Mouse (Mus musculus): ENCODE data around the gene Fam57a.
"Not testable (repeated sequence)": the region's sequence is repeated elsewhere in the genome, so short reads cannot be mapped to it uniquely, and the experiment has no call there.

Fam57a gene

DNA sequence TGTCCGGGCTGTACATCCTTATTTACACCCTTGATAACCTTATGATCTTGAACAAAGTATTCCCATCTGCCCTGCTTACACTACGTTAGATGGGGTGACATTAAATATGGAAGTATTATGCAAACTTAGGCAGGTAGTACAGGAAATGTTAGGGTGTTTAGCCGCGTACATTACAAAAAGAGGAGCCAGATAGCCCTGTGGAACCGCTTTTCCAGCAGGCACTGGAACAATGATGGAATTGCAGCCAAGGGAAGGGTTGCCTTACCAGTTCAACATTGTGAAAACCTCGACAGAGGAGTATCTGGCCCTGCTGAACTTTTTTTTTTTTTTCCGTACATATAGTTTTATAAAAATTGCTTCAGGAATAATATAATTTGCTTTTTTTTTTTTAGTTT lies 672 bp downstream of the Fam57a start:
- DNase-seq (ENCODE audit: low spot score): no peak

DNA sequence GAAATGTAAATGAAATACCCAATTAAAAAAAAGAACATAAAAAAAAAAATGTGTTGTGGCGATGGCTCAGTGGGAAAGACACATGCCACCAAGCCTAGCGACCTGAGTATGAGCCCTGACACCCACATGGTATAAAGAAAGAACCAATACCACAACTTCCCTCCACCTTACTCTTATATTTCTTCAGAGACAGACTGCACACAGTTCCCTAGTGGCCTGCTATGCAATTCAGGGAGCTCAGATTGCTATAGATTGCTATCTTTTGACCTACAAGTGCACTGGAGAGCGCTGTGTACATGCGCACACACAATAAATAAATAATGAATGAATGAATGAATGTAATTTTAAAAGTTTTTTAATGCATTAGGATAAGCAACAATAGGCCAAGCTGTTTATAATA lies 4.3 kb downstream of the Fam57a start:
- no peak for DNase-seq (ENCODE audit: low spot score)

DNA sequence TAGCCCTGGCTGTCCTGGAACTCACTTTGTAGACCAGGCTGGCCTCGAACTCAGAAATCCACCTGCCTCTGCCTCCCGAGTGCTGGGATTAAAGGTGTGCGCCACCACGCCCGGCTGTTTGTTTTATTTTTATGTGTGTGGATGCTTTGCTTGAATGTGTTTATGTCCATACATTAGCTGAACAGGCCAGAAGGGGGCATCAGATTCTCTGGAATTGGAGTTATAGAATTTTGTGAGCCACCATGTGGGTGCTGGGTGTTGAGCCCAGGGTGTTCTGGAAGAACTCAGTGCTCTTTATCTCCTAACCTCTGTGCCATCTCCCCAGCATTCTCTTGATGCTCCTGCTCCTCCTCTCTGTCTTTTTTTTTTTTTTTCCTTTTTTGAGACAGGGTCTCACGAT lies 7.4 kb downstream of the Fam57a start:
- no peak for DNase-seq (ENCODE audit: low spot score)

DNA sequence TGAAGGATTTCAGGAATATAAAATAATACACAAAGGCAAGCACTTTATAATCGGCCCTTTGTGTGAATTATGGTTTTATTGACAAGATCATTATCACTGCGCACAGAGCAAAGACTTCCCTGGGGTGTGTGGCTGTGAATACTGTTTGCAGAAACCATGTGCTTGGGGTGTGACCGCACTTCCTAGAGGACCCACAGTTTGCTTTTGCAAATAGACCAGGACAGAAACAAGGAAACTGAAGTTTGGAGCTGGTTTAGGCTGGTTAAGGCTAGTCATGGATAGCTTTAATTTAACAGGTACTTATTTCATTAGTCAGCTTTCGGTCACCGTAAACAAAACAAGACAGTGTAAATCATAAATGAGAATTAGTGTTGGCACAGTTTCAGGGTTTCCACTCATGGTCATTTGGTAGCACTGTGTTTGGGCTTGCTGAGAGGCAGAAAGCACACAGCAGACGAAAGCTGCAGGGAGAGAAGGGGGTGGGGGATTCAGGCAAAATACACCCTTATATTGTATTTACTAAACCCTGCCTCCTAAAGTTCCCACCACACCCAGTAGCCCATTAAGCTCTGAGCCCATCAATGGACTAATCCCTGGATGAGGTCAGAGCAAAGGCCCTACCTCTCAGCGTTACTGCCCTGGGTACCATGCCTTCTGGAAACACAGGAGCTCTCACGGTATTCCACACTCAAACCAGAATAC lies 17.0 kb downstream of the Fam57a start:
- no peak for DNase-seq (ENCODE audit: low spot score)

DNA sequence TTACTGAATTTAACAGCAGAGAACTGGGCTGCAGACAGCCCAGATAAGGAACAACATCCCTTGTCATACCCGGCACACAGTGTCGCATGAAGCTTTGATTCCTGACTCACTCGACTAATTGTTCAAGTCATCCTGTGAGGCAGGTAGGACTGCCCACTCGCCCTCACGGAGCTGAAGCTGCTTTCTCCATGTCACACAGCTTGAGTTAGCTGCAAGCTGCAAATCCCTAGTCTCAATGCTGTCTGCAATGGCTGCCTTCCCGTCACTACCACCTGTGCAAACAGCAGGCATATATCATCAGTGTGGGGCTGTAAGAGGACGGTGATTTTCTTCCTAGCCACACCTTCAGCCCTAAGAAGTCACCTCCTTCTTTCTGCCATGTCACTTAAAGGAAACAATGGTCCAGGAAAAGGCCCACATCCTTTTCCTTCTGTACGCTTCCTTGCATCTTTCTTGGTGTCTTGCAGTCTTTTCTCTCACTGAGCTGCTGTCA lies 17.6 kb downstream of the Fam57a start:
- no peak for DNase-seq (ENCODE audit: low spot score)

DNA sequence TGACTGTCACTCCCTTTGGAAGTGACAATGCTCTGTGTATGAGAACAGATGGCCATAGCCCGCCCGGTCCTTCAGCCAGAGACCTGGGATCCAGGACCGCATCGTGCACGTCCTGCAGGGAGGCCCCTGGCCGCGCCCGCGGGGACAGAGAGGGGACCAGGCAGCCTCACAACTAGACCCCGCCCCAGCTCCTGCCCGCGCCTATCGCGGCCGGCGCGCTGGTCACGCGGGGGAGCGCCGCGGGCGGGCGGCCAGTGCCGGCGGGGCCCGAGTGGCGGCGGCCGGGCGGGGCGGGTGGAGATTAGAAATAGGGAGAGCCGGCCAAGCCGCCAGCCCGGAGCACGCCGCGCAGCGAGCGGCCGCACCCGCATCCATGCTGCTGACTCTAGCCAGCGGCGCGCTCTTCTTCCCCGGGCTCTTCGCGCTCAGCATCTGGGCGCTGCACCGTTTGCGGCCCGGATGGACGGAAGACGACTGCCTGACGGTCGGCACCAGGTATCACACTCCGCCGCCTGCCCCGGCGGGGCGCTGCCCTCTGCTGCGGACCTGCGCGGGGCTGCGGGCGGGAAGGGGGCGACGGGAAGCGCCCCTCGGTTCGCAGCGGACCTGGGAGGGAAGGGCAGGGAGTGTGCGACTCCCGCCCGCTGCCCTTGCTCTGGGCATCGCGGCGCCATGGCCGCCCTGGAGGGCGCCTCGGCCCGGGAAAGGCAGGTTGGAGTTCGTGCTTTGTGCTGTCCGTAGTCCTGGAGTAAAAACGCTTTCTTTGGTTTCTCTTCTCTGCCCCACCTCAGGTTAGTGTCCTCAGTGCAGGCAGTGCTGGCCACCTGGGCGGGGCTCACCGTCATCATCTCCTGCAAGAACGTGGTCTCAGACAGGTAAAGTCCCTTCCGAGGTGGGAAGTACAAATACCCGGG lies 22.5 kb downstream of the Fam57a start:
- DNase-seq (ENCODE audit: low spot score): peak; percentile 81

DNA sequence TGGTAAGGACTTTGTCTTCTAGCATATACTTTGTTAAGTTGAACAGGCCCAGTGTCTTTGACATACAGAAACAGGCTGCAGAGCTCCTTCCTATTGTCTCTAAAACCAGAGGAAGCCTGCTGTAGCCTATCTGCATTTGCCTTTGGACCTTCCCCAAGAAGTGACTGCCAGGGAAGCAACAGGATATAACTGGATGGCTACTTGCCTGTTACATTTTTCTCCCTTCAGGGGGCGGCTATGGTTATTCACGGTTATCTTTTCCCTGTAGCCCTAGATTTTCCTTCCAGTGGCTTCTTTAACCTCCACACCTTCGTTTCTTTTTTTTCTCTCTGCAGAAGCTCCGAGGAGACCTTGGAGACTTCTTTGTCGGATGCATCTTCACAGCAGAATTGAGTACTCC lies 27.3 kb downstream of the Fam57a start:
- DNase-seq (ENCODE audit: low spot score): no peak

DNA sequence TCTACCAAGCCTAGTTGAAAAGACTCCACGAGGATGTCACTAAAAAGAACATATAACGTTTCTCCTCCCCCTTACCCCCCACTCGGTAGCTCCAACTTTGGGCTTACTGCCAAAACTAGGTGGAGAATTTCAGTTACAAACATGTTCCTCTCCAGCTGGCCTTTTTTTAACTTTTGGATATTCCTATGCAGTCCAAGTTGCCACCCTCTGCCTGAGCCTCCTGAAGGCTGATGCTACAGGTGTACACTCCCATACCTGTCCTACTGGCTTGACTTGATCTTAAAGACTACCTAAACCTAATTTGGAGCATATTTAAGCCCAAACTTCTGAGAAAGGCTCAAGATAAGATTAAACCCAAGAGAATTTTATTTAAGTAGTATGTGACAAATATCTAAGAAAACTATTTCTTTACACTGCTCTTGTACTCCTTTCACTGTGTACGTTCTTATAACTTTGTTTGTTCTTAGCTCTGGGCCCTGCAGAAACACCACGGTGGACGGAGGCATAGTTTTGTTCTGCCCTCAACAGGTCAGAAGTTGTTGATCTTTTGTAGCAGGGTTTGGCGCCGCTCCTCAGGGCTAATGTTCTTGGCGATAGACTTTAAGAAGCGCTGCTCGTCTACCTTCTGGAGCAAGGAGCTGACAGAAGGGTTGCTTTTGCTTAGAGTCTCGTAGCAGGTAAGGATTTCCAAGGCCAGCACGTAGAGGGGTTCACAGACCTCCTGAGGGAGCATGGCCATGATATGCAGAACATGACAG lies 30.9 kb downstream of the Fam57a start:
- no peak for DNase-seq (ENCODE audit: low spot score)

DNA sequence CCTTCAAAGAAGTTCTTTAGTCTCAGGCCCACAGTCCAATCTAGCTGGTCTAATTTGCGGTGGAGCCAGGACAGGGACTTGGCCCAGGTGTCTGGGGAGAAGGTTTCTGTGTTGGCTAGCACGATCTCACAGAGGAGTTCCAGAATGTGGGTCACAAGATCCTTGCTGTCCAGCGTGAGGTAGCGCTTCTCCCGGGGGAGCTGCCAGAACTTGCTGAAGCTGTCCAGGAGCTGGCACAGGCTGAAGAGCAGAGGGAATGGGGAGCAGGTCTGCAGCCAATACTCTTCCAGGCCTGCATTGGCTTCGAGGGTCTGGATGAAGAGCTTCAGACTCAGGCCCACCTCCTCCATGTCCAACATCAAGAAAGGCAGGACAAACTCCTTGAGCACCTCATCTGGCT lies 32.1 kb downstream of the Fam57a start:
- not testable (repeated sequence) for DNase-seq (ENCODE audit: low spot score)

DNA sequence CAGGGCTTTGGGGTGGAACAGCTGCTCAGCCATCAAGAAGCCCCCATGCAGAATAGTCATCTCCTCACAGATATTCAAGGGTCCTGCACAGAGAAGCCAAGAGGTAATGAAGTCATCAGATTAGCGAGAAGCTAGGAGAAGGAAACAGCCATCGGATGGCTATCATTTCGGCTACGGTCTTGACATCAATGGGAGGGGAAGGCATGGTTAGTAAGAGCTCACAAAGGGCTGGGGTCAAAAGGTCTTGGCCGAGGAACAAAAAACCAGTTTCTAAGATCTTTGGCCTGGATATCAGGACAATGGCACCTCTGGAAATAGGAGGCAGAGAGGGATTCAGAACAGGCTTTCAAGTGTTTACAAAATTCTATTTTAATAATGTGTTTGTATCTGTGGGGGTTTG lies 34.4 kb downstream of the Fam57a start:
- DNase-seq (ENCODE audit: low spot score): no peak

DNA sequence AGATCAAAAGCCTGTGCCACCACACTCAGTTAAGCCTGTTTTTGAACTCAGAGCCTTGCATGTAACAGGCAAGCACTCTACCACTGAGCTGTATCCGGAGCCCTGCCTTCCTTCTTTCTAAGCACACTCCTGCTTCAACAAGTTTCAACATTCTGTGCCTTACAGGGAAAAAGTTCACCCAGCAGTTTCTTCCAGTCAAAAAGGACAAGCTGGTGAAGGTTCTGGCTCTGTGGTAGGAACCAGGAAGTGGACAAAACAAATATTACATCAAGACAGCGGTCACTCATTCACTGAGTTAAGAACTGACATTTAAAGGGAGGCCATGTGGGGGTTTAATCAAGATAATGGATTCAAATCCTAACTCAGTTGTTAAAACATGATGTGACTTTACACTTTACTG lies 35.5 kb downstream of the Fam57a start:
- DNase-seq (ENCODE audit: low spot score): no peak

DNA sequence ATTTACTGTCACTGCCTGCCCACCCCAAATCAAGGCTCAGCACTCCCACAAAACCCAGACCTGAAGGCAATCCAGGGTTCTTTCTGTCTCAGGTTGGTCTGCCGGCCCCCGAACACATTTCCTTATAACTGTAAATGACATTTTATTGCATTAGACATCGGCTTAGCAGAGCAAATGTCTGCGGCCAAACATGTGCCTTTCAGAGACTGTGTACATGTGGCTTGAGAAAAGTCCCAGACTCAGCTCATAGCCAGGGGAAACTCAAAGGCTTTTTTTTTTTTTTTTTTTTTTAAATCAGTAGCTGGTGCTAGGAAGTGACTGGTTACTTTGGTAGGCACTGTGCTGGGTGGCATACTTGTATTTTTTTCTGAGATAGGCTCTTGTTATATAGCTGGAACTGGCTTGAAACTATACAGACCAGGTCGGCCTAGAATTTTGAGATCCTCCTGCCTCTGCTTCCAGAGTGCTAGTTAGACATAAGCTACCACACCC lies 36.6 kb downstream of the Fam57a start:
- no peak for DNase-seq (ENCODE audit: low spot score)

DNA sequence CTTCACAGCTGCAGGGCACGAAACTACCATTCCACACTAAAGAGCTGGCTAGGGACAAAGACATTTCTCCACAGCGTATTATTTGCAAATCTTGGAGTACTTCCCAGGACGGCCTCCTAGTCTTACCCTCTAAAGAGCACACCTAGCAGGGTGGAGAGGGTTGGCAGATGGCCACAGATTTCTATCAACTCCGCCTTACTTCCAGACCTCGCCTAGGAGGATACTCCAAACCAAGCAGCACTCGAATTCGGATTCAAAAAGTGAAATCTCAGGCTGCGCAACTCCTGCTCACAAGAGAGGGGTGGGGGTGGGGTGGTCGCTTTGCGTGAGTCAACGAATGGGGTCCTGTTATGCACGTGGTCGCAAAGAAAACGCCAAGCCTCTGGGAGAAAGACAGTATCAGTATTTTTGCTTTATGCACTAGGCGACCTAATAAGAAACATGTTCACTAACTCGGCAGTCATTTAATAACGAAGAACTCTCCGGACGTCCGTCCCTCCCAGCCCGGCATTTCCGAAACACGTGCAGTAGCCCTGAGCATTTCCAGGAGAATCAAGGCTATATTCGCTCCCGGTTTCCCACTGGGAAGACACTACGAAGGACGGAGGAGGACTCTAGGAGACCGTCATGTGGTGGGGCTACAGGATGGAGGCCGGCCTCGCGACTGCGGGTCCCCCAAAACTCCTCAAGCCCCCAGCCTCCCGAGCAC lies 37.4 kb downstream of the Fam57a start:
- no peak for DNase-seq (ENCODE audit: low spot score)

DNA sequence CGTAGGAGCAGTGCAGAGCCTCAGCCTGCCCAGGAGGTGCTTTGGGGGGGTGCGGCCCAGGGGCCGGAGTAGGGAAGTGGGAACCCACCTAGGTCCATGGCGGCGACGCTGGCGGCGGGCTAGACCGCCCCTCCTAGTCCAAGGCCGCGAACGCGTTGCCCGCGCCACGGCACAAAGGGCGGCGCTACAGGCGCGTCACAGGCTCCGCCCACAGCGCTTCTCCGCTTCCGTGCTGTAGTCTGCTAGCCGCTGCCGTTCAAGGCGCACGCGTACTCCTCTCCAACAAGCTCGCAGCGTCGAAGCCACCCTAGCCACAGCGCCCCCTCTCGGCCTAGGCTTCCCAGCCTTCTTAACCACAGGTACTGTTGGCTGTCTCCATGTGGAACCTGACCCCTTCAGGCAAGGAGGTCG lies 37.9 kb downstream of the Fam57a start, which contains the start of the genes Dbil5 and Gemin4:
Dbil5 (plus strand) TSS at position 219 of the 411 bp plus-strand sequence.
Gemin4 (minus strand) TSS at position 275 of the 411 bp plus-strand sequence.
- peak; percentile 95 for DNase-seq (ENCODE audit: low spot score)

DNA sequence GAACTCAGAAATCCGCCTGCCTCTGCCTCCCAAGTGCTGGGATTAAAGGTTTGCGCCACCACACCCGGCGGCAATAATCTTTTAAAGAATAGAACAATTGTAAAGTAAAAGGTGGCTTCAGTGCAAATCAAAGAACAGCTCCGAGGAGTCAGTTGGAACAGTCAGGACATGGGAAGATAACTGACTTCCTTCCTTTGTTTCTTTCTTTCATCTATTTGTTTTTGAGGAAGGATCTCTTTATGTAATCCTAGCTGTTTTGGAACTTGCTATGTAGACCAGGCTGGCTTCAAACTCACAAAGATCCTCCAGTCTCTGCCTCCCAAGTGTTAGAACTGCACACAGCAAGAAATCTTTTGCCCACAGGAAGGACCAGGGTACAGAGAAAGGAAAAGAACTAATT lies 45.2 kb downstream of the Fam57a start:
- DNase-seq (ENCODE audit: low spot score): no peak

DNA sequence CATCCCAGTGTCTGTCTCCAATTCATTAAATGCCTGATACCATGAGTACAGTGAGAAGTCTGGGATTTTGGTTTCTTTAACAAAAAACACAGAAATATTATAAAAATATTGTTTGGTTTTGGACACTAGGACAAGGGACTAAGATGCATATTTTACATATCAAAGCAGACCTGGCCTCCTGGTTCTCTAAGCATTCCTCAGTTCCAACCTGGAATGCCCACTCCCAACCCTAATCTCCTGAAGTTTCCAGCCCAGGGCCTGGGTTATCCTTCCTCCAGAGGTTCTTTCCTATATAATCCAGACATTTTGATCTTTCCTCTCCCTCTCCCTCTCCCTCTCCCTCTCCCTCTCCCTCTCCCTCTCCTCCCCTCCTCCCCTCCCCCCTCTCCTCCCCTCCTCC lies 45.6 kb downstream of the Fam57a start:
- DNase-seq (ENCODE audit: low spot score): no peak

DNA sequence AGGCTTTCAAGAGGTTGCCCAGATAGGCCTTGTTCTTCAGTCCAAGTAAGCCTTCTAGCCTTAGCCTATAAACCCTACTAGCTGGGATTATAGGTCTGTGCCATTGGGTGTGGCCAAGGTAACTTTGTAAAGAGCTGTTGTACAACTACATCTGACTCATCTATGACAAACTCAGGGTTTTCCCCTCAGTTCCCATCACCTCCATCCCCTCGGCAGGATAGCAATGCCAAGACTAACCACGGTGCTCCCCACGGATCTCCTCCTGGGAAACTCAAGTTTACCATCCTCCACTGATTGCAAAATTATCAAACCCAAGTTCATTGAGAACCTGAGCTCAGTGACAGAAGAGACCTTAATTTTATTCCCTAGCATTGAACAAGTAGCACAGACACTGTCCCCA lies 56.7 kb downstream of the Fam57a start:
- DNase-seq (ENCODE audit: low spot score): no peak

DNA sequence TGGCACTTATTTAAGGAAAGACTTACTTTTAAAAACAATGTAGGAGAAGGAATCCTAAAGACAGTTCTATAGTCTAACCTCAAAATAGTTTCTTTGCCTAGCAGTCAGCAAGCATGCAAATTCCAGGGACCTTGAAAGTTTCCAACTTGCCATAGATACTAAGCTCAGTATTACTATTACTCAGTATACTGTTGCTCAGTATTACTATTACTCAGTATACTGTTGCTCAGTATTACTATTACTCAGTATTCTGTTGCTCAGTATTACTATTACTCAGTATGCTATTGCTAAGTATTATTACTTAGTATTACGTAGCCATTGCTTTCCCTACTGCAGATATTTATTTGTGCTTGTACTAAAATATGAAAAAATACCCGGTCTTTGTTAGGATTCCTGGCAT lies 60.3 kb downstream of the Fam57a start:
- no peak for DNase-seq (ENCODE audit: low spot score)

DNA sequence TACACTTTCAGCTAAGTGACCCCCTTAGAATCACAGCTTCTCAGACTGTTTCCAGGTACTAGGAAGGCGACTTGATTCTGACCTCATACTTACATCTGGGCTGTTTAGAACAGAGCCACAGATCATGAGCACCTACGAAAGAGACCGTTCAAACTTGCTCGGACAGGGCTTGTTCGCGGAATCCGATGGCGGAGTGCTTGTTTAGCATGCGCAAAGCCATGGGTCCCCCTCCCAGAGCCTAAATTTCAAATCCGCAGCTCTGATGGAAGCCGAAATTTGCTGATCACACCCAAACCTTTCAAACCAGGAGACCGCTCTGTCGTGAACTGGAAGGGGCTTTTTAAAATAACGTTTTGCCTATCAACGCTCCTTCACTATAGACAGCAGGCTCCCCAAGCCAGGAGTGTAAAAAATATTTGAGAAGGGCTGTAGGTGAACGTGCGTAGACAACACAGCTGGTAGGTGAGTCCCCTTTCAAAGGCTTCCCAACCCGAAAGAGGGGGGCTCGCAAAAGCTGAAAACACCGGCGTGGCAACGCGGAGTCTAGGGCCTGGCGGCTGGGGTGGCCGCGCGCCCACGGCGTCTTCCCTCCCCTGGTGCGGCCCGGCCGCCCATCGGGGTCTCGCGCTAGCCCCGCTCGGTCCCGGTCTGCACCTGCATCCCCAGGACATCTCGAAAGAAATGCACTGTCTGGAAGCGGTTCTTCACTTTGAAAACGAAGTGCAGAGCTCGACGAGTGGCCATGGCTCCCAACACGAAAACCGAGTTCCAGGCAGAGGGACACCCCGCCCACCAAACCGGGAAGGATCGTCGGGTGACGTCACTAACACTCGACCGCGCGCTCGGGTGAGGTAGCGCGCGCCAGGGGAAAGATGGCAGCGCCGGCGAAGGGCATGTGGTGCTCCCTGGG lies 63.7 kb downstream of the Fam57a start, which contains the start of the genes Mrm3 and Glod4:
Mrm3 (plus strand) TSS at position 815 of the 910 bp plus-strand sequence.
Glod4 (minus strand) TSS at position 825 of the 910 bp plus-strand sequence.
- DNase-seq (ENCODE audit: low spot score): peak; percentile 81
